Mouse (Mus musculus): Measurements from ENCODE around the gene Arhgef5. TPM values are rescaled to one million over a fixed set of nuclear protein-coding genes. Genes with fewer than 3 reads are reported as not detected.

Gene Arhgef5
- total RNA-seq (2023): under 1 TPM; 0.17 to 0.18 TPM

GRCm38 (mm10) chr6:43265363-43266041 is at the start of gene Arhgef5:
TSS of gene Arhgef5 (plus strand) at chr6:43265582.

GRCm38 (mm10) chr6:43231255-43231654 is 34.1 kb upstream of the Arhgef5 start, which contains the start of gene Olfr47:
TSS of gene Olfr47 (plus strand) at chr6:43231529.

DNA sequence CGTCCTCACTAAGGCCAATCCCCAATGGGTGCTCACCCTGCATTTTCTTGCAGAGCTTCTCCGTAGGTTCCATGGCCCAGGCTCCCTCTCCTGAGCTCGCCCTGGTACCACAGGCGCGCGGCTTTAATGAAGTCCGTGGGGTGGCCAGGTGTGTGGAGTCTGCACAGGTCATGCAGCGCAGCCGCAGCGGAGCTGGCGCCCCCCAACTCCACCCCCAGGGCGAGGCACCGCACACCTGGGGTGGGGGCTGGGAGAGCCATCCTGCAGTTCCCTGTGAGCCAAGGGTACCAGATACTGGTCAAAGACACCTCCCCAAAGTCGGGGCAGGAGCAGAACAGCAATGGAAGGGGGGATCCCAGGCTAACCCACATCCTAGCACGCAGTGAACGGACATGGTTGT is 44.1 kb downstream of the Arhgef5 start, which contains the start of gene Nobox:
Gene Nobox, minus strand, starts transcription at position 101 of the 400 bp plus-strand sequence.

Other genes starting within 250 kb of the Arhgef5 start
- not detected for gene Olfr441, start 159.2 kb upstream of the Arhgef5 start, total RNA-seq (2023)
- gene Olfr237-ps1, start 119.0 kb upstream of the Arhgef5 start, total RNA-seq (2023): not detected
- not detected for gene Olfr437, start 102.3 kb upstream of the Arhgef5 start, total RNA-seq (2023)
- gene Olfr13, start 93.4 kb upstream of the Arhgef5 start, total RNA-seq (2023): not detected
- not detected for gene Olfr435, start 68.4 kb upstream of the Arhgef5 start, total RNA-seq (2023)
- gene Olfr434, start 52.6 kb upstream of the Arhgef5 start, total RNA-seq (2023): not detected
- gene Olfr47, start 34.1 kb upstream of the Arhgef5 start, total RNA-seq (2023): not detected
- not detected for gene Nobox, start 44.0 kb downstream of the Arhgef5 start, total RNA-seq (2023)

Data from B cell, adult 67 days (primary cell).